Comparison of ENCODE assay signal across 8 mouse cellular contexts in the genomic region with DNA sequence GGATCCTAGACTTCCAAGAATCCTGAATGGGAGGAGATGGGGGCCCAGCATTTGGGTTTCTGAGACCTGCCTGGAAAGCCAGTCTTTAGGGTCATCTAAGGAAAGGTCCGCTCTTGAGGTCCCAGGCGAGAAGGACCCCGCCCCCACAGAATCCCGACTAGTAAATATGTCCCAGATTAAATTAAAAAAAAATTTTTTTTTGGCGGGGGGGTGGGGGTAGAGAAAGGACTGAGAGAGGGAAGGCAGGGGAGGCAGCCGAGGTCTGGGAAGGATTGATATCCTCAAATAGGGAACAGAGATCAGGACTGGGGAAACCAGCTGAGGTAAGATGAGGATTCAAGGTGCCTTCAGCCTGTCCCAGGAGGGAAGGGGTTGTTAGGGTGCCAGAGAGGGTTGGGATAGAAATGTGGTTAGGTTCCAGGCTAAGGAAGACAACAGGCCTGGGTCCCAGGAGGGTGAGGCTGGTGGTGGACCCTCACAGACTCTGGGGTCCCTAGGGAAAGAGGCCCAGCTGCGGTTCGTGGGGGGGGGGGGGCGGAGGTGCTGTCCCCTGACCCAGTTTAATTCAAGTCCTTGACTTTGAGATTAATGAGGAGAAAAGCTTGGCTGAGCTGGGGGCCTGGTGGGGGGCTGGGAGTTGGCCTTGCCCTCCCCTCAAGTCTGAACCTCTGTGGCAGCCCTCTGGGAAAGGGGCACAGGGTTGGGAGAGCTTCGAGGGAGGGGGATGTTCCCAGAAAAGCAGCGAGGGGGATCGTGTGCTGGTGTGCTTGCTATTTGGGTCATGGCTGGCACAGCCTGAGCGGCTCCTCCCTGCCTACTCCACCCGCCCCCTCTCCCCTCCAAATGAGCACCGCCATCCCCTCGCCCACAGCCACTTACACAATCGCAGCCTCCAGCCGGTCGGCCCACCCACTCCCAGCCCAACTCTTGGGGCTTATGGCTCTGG. TPM values are rescaled to one million over a fixed set of nuclear protein-coding genes. Genes with fewer than 3 reads are reported as not detected.
DNase-seq lines count a peak whose midpoint lies in the region; ATAC-seq and TF ChIP-seq lines count a peak whose summit lies in the region.

No protein-coding gene starts in this region.

- ATAC-seq in kidney, embryonic 14.5 days (ENCODE audit: low FRiP score, low TSS enrichment) = no peak
- ATAC-seq in embryonic facial prominence, embryonic 11.5 days (replicated peaks; ENCODE audit: insufficient number of reproducible peaks, low FRiP score, low TSS enrichment, low read depth) = no peak
- no peak for ATAC-seq in intestine, embryonic 16.5 days

- no peak for DNase-seq in kidney, postnatal 36 days
- DNase-seq in embryonic facial prominence, embryonic 11.5 days (ENCODE audit: low spot score) = no peak
- DNase-seq in urinary bladder, adult 2 months (ENCODE audit: low spot score) = no peak
- DNase-seq in yolk sac, embryonic 10.5 days (ENCODE audit: low spot score) = no peak
- no peak for DNase-seq in kidney, adult 11 months

- no peaks in the 10 kb centered on the region for H3K9me3 ChIP-seq in kidney, embryonic 14.5 days (ENCODE audit: control insufficient read depth, low read length)
- H3K9me3 ChIP-seq in embryonic facial prominence, embryonic 11.5 days (replicated peaks; ENCODE audit: control insufficient read depth, low read length) = no peaks in the 10 kb centered on the region
- no peaks in the 10 kb centered on the region for H3K9me3 ChIP-seq in intestine, embryonic 16.5 days (ENCODE audit: control insufficient read depth, low read length)

- H3K4me2 ChIP-seq in kidney, embryonic 14.5 days (replicated peaks; ENCODE audit: low read depth, low read length) = peak overlapping the region; percentile 68
- H3K4me2 ChIP-seq in embryonic facial prominence, embryonic 11.5 days (ENCODE audit: low read depth, low read length) = no peak overlapping the region; the same call in 1 of the 2 replicates
- peak overlapping the region; percentile 56; the same call in 1 of the 2 replicates for H3K4me2 ChIP-seq in intestine, embryonic 16.5 days (ENCODE audit: low read depth, low read length)

- no peak for TF ChIP-seq CTCF in olfactory bulb, adult 2 months (IDR thresholded peaks at IDR 0.05; ENCODE audit: insufficient read depth, low read depth, low read length)

- WGBS in kidney, embryonic 14.5 days = 14% methylated on average over 18 of the region's 19 CpGs
- WGBS in embryonic facial prominence, embryonic 11.5 days = 24% methylated on average over 15 of the region's 19 CpGs
- whole genome bisulfite sequencing in intestine, embryonic 16.5 days = 22% methylated on average over 19 of the region's 19 CpGs
- 5% methylated on average over 19 of the region's 19 CpGs for WGBS in olfactory bulb, adult 2 months

- TF ChIP-seq POLR2A in olfactory bulb, adult 2 months (IDR thresholded peaks at IDR 0.05; ENCODE audit: insufficient read depth, low read depth, low read length) = peak; percentile 36; the same call in 1 of the 2 replicates

- H3K27ac ChIP-seq in kidney, embryonic 14.5 days (ENCODE audit: low read depth, low read length) = no peak overlapping the region
- no peak overlapping the region for H3K27ac ChIP-seq in embryonic facial prominence, embryonic 11.5 days (replicated peaks; ENCODE audit: low read depth, low read length)
- H3K27ac ChIP-seq in intestine, embryonic 16.5 days (ENCODE audit: low read length) = no peak overlapping the region
- H3K27ac ChIP-seq in olfactory bulb, adult 2 months (ENCODE audit: insufficient read depth, low read depth, low read length) = peak overlapping the region; percentile 97

- H3K27me3 ChIP-seq in kidney, embryonic 14.5 days (ENCODE audit: control insufficient read depth, insufficient read depth, low read length) = peaks cover 24% of the 10 kb centered on the region
- H3K27me3 ChIP-seq in embryonic facial prominence, embryonic 11.5 days (ENCODE audit: control insufficient read depth, insufficient read depth, low read length) = peaks cover 5% of the 10 kb centered on the region
- peaks cover 26% of the 10 kb centered on the region for H3K27me3 ChIP-seq in intestine, embryonic 16.5 days (replicated peaks; ENCODE audit: control insufficient read depth, insufficient read depth, low read length)

- no peak overlapping the region for H3K9ac ChIP-seq in kidney, embryonic 14.5 days (ENCODE audit: low read depth, low read length)
- peak overlapping the region; percentile 68 for H3K9ac ChIP-seq in embryonic facial prominence, embryonic 11.5 days (replicated peaks; ENCODE audit: low read length)
- no peak overlapping the region; the same call in 1 of the 2 replicates for H3K9ac ChIP-seq in intestine, embryonic 16.5 days (ENCODE audit: low read depth, low read length)

- H3K4me3 ChIP-seq in kidney, embryonic 14.5 days (ENCODE audit: low read length) = peak overlapping the region; percentile 46
- peak overlapping the region; percentile 47 for H3K4me3 ChIP-seq in embryonic facial prominence, embryonic 11.5 days (ENCODE audit: low read depth, low read length)
- H3K4me3 ChIP-seq in intestine, embryonic 16.5 days (ENCODE audit: low read length) = peak overlapping the region; percentile 46; the same call in 1 of the 2 replicates
- peak overlapping the region; percentile 80 for H3K4me3 ChIP-seq in olfactory bulb, adult 2 months (ENCODE audit: insufficient read depth, low read depth, low read length)

- no peaks in the 10 kb centered on the region for H3K36me3 ChIP-seq in kidney, embryonic 14.5 days (ENCODE audit: control insufficient read depth, insufficient read depth, low read length)
- no peaks in the 10 kb centered on the region for H3K36me3 ChIP-seq in embryonic facial prominence, embryonic 11.5 days (replicated peaks; ENCODE audit: control insufficient read depth, insufficient read depth, low read depth, low read length)
- no peaks in the 10 kb centered on the region for H3K36me3 ChIP-seq in intestine, embryonic 16.5 days (ENCODE audit: control insufficient read depth, insufficient read depth, low read length)

- 0 out of 2 replicates have a peak, but pooled peaks cover 8% of the 10 kb centered on the region for H3K4me1 ChIP-seq in kidney, embryonic 14.5 days (ENCODE audit: control insufficient read depth, insufficient read depth, low read length)
- H3K4me1 ChIP-seq in embryonic facial prominence, embryonic 11.5 days (ENCODE audit: control insufficient read depth, insufficient read depth, low read length) = 0 out of 2 replicates have a peak, but pooled peaks cover 4% of the 10 kb centered on the region
- peaks cover 5% of the 10 kb centered on the region; the same call in 1 of the 2 replicates for H3K4me1 ChIP-seq in intestine, embryonic 16.5 days (ENCODE audit: control insufficient read depth, insufficient read depth, low read length)
- peaks cover 27% of the 10 kb centered on the region for H3K4me1 ChIP-seq in olfactory bulb, adult 2 months (ENCODE audit: control insufficient read depth, insufficient read depth, low read length)

RNA-seq across cellular contexts. Expression of gene Ttyh1, which starts 1.0 kb away (rescaled TPM):
- 1.2 and 1.5 TPM in 2 replicates for polyA plus RNA-seq in kidney, embryonic 14.5 days (2014; fragmentation: Nextera tagmentation; extraction: Ambion mirVana)
- polyA plus RNA-seq in embryonic facial prominence, embryonic 11.5 days (2014; fragmentation: Nextera tagmentation; extraction: Ambion mirVana) = 8.3 and 10.2 TPM in 2 replicates
- 5.2 and 6.5 TPM in 2 replicates for polyA plus RNA-seq in intestine, embryonic 16.5 days (2015; fragmentation: Nextera tagmentation; extraction: Ambion mirVana)
- 162 and 238 TPM in 2 replicates for polyA plus RNA-seq in olfactory bulb, adult 2 months (2012; ENCODE audit: insufficient read depth, insufficient read length, low replicate concordance, missing spikeins)
- 4.5 and 5.0 TPM in 2 replicates for polyA plus RNA-seq in urinary bladder, adult 2 months (2012; rRNA removed)

RNA-seq across cellular contexts. Expression of gene Leng8, which starts 16.6 kb away (rescaled TPM):
- polyA plus RNA-seq in kidney, embryonic 14.5 days (2014; fragmentation: Nextera tagmentation; extraction: Ambion mirVana) = 45.0 and 48.7 TPM in 2 replicates
- 31.4 and 37.5 TPM in 2 replicates for polyA plus RNA-seq in embryonic facial prominence, embryonic 11.5 days (2014; fragmentation: Nextera tagmentation; extraction: Ambion mirVana)
- polyA plus RNA-seq in intestine, embryonic 16.5 days (2015; fragmentation: Nextera tagmentation; extraction: Ambion mirVana) = 35.5 and 40.3 TPM in 2 replicates
- polyA plus RNA-seq in olfactory bulb, adult 2 months (2012; ENCODE audit: insufficient read depth, insufficient read length, low replicate concordance, missing spikeins) = 552 and 558 TPM in 2 replicates
- polyA plus RNA-seq in urinary bladder, adult 2 months (2012; rRNA removed) = 262 and 275 TPM in 2 replicates

RNA-seq across cellular contexts. Expression of gene Leng9, which starts 29.9 kb away (rescaled TPM):
- 1.8 and 2.5 TPM in 2 replicates for polyA plus RNA-seq in kidney, embryonic 14.5 days (2014; fragmentation: Nextera tagmentation; extraction: Ambion mirVana)
- 1.6 and 1.9 TPM in 2 replicates for polyA plus RNA-seq in embryonic facial prominence, embryonic 11.5 days (2014; fragmentation: Nextera tagmentation; extraction: Ambion mirVana)
- polyA plus RNA-seq in intestine, embryonic 16.5 days (2015; fragmentation: Nextera tagmentation; extraction: Ambion mirVana) = 6.8 and 7.1 TPM in 2 replicates
- not detected in 2 replicates for polyA plus RNA-seq in olfactory bulb, adult 2 months (2012; ENCODE audit: insufficient read depth, insufficient read length, low replicate concordance, missing spikeins)
- 5.8 and 6.3 TPM in 2 replicates for polyA plus RNA-seq in urinary bladder, adult 2 months (2012; rRNA removed)

RNA-seq across cellular contexts. Expression of gene Cdc42ep5, which starts 44.4 kb away (rescaled TPM):
- 30.3 and 34.3 TPM in 2 replicates for polyA plus RNA-seq in kidney, embryonic 14.5 days (2014; fragmentation: Nextera tagmentation; extraction: Ambion mirVana)
- polyA plus RNA-seq in embryonic facial prominence, embryonic 11.5 days (2014; fragmentation: Nextera tagmentation; extraction: Ambion mirVana) = 43.9 and 45.7 TPM in 2 replicates
- polyA plus RNA-seq in intestine, embryonic 16.5 days (2015; fragmentation: Nextera tagmentation; extraction: Ambion mirVana) = 83.5 and 84.5 TPM in 2 replicates
- polyA plus RNA-seq in olfactory bulb, adult 2 months (2012; ENCODE audit: insufficient read depth, insufficient read length, low replicate concordance, missing spikeins) = not detected in 2 replicates
- polyA plus RNA-seq in urinary bladder, adult 2 months (2012; rRNA removed) = 90.1 and 98.9 TPM in 2 replicates

RNA-seq across cellular contexts. Expression of gene Lair1, which starts 57.2 kb away (rescaled TPM):
- 0.63 and 1.4 TPM in 2 replicates for polyA plus RNA-seq in kidney, embryonic 14.5 days (2014; fragmentation: Nextera tagmentation; extraction: Ambion mirVana)
- polyA plus RNA-seq in embryonic facial prominence, embryonic 11.5 days (2014; fragmentation: Nextera tagmentation; extraction: Ambion mirVana) = 1.0 and 1.5 TPM in 2 replicates
- 2.9 and 3.5 TPM in 2 replicates for polyA plus RNA-seq in intestine, embryonic 16.5 days (2015; fragmentation: Nextera tagmentation; extraction: Ambion mirVana)
- polyA plus RNA-seq in olfactory bulb, adult 2 months (2012; ENCODE audit: insufficient read depth, insufficient read length, low replicate concordance, missing spikeins) = not detected in 2 replicates
- polyA plus RNA-seq in urinary bladder, adult 2 months (2012; rRNA removed) = 3.5 and 3.6 TPM in 2 replicates

Comparison
In these comparisons a context has a peak if more than half of its experiments do, and no peak if none do; other contexts are left out.
1. RNA of gene Ttyh1, which starts 1.0 kb away (polyA plus RNA-seq): 162 to 238 TPM in olfactory bulb, adult 2 months; 8.3 to 10.2 TPM in embryonic facial prominence, embryonic 11.5 days, 5.2 to 6.5 TPM in intestine, embryonic 16.5 days, 4.5 to 5.0 TPM in urinary bladder, adult 2 months and 1.2 to 1.5 TPM in kidney, embryonic 14.5 days; every median in the first group is over 10 times any median in the second.
2. Peak in every context shown above with its lines, with median percentiles within 50 percentile points of each other: H3K4me3 ChIP-seq.